Mouse (Mus musculus) gastrocnemius, postnatal 25 days (tissue): ENCODE results near the gene Zpbp. TPM values are rescaled to one million over a fixed set of nuclear protein-coding genes. Genes with fewer than 3 reads are reported as not detected.

Experiments used
- DNase-seq: peaks from one replicate; pipeline ENCODE4 v3.0.0; 2022
- long read RNA-seq, 2 experiments: library from polyadenylated mRNA; stranded (forward); transcript quantifications; one replicate each; pipeline ENCODE4 v2.0.0; 2021
- total RNA-seq, 2 experiments: library from RNA; stranded (reverse); gene quantifications; 1 replicate in 1 of 2; 2 replicates in 1 of 2; pipeline ENCODE4 v1.2.3; 2021

The Zpbp gene
- under 1 TPM; 0.21 to 0.33 TPM for total RNA-seq
- long read RNA-seq, experiment 1, partial matches to known transcripts: 0 of 2 reads
- long read RNA-seq, experiment 1, other reads (novel, unspliced or antisense): 2 of 2 reads
- long read RNA-seq, experiment 2, partial matches to known transcripts: 0 of 1 reads
- long read RNA-seq, experiment 2, other reads (novel, unspliced or antisense): 1 of 1 reads

GRCm38 (mm10) chr11:11461635-11462560, at the start of gene Zpbp, which contains the start of gene Spata48:
Gene Zpbp, minus strand, starts transcription at chr11:11462408.
Gene Spata48, plus strand, starts transcription at chr11:11462094.
- DNase-seq: peak; percentile 74

- DNase-seq: no peak
Measured at GRCm38 (mm10) chr11:11509413-11509812, 47.2 kb upstream of the Zpbp start.

- DNase-seq: no peak
Measured at GRCm38 (mm10) chr11:11506187-11506586, 44.0 kb upstream of the Zpbp start.

- no peak for DNase-seq
Measured at GRCm38 (mm10) chr11:11499944-11500343, 37.7 kb upstream of the Zpbp start.

- no peak for DNase-seq
Measured at GRCm38 (mm10) chr11:11495697-11496096, 33.5 kb upstream of the Zpbp start.

- no peak for DNase-seq
Measured at GRCm38 (mm10) chr11:11492044-11492443, 29.8 kb upstream of the Zpbp start.

- no peak for DNase-seq
Measured at GRCm38 (mm10) chr11:11484378-11484777, 22.2 kb upstream of the Zpbp start.

GRCm38 (mm10) chr11:11468924-11469323, 6.7 kb upstream of the Zpbp start:
- no peak for DNase-seq

- DNase-seq: no peak
Measured at GRCm38 (mm10) chr11:11462561-11462890, 318 bp upstream of the Zpbp start.

GRCm38 (mm10) chr11:11455037-11455436, 7.2 kb downstream of the Zpbp start:
- no peak for DNase-seq

GRCm38 (mm10) chr11:11417356-11417755, 44.9 kb downstream of the Zpbp start:
- no peak for DNase-seq

GRCm38 (mm10) chr11:11414188-11414587, 48.0 kb downstream of the Zpbp start:
- DNase-seq: no peak

GRCm38 (mm10) chr11:11394686-11395085, 67.5 kb downstream of the Zpbp start:
- DNase-seq: no peak

GRCm38 (mm10) chr11:11393164-11393563, 69.0 kb downstream of the Zpbp start:
- DNase-seq: no peak

- DNase-seq: no peak
Measured at GRCm38 (mm10) chr11:11371305-11371704, 90.9 kb downstream of the Zpbp start.

- no peak for DNase-seq
Measured at GRCm38 (mm10) chr11:11283512-11283911, 178.7 kb downstream of the Zpbp start.

GRCm38 (mm10) chr11:11280128-11280527, 182.1 kb downstream of the Zpbp start:
- no peak for DNase-seq

- no peak for DNase-seq
Measured at GRCm38 (mm10) chr11:11257348-11257747, 204.9 kb downstream of the Zpbp start.

- no peak for DNase-seq
Measured at GRCm38 (mm10) chr11:11242694-11243377, 219.4 kb downstream of the Zpbp start.

- DNase-seq: no peak
Measured at GRCm38 (mm10) chr11:11239346-11239745, 222.9 kb downstream of the Zpbp start.
